Mouse (Mus musculus) hindbrain, embryonic 11.5 days (tissue): ENCODE data around the gene Fam171a2. TPM values are rescaled to one million over a fixed set of nuclear protein-coding genes. Genes with fewer than 3 reads are reported as not detected.
A peak's percentile ranks its signal among the peaks of the same experiment; 100 is the strongest.

ENCODE experiments used
- ATAC-seq: fragments of 200-750 bp; cut with Nextera tagmentation; 2 replicates; pipeline ENCODE4 v1.8.0; 2017; ENCODE audit warnings: mild to moderate bottlenecking, moderate TSS enrichment, moderate library complexity; ENCODE audit not compliant: low FRiP score
- DNase-seq: peaks from one replicate; pipeline ENCODE4 v3.0.0-alpha.2; 2015; ENCODE audit warnings: low spot score
- H3K27ac ChIP-seq: fragments of 300-500 bp; sonication (generic); 2 replicates; pipeline ENCODE4 v1.5.1; 2014; ENCODE audit warnings: mild to moderate bottlenecking, low read depth, low read length
- H3K27me3 ChIP-seq: fragments of 300-500 bp; sonication (generic); 2 replicates; pipeline ENCODE4 v1.6.1; 2014; ENCODE audit warnings: mild to moderate bottlenecking, low read length, moderate library complexity, mixed read lengths; ENCODE audit not compliant: control insufficient read depth, insufficient read depth
- H3K36me3 ChIP-seq: fragments of 300-500 bp; sonication (generic); 2 replicates; pipeline ENCODE4 v1.6.1; 2014; ENCODE audit warnings: mild to moderate bottlenecking, low read length, moderate library complexity, mixed read lengths; ENCODE audit not compliant: control insufficient read depth, insufficient read depth
- H3K4me1 ChIP-seq: fragments of 300-500 bp; sonication (generic); replicated peaks from 2 replicates; pipeline ENCODE4 v1.6.1; 2014; ENCODE audit warnings: low read length, mixed read lengths; ENCODE audit not compliant: control insufficient read depth, insufficient read depth
- H3K4me2 ChIP-seq: fragments of 300-500 bp; sonication (generic); replicated peaks from 2 replicates; pipeline ENCODE4 v1.6.1; 2014; ENCODE audit warnings: mild to moderate bottlenecking, low read depth, low read length
- H3K4me3 ChIP-seq: fragments of 300-500 bp; sonication (generic); 2 replicates; pipeline ENCODE4 v1.5.1; 2014; ENCODE audit warnings: low read depth, low read length
- H3K9ac ChIP-seq: fragments of 300-500 bp; sonication (generic); 2 replicates; pipeline ENCODE4 v1.6.1; 2014; ENCODE audit warnings: low read depth, low read length
- H3K9me3 ChIP-seq: fragments of 300-500 bp; sonication (generic); 2 replicates; pipeline ENCODE4 v1.6.1; 2016; ENCODE audit warnings: low read length; ENCODE audit not compliant: control insufficient read depth
- WGBS: fragments of 180-500 bp; shearing (Covaris S2); extraction: QIAGEN DNeasy Blood & Tissue Kit; methylation state at CpG from one replicate; pipeline ENCODE4 v1.1.7; 2014; 5-methylcytosine and 5-hydroxymethylcytosine counted together
- polyA plus RNA-seq: library from polyadenylated mRNA; unstranded; fragments of >200 nt; fragmentation: Nextera tagmentation; extraction: Ambion mirVana; gene quantifications from 2 replicates; pipeline ENCODE4 v1.2.1, GENCODE M21; 2014

Fam171a2 gene
- polyA plus RNA-seq, 1 experiment from 2014 or later: 11.7 TPM

DNA sequence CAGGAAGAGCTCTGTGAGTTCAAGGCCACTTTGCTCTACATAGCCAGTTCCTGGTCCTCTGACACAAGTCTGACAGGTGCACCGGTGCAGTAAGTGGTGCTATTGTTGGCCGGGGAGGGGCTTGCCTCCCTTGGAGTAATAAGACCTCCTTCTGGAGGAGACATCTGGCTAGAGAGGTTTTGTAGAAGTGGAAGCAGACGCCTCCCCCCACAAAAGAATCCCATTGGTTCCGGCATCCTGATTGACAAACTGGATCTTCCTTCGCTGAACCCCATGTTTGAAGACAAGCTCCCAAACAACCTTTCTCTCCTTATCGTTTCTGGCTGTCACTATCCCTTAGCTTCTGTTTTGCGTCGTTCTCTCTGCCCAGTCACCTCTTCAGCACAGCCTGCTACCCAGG lies 845 bp upstream of the Fam171a2 start:
- Histone ChIP-seq H3K9me3 (no peaks in the 10 kb centered on the region), H3K4me2 (no peak overlapping the region), H3K4me3 (no peak overlapping the region), H3K27me3 (peaks cover 5% of the 10 kb centered on the region; the same call in 1 of the 2 replicates), H3K27ac (no peak overlapping the region), H3K9ac (no peak overlapping the region), H3K4me1 (peaks cover 15% of the 10 kb centered on the region), H3K36me3 (no peaks in the 10 kb centered on the region)
- WGBS: 13% methylated on average over 8 of the region's 8 CpGs
- ATAC-seq (no peak), DNase-seq (no peak)

DNA sequence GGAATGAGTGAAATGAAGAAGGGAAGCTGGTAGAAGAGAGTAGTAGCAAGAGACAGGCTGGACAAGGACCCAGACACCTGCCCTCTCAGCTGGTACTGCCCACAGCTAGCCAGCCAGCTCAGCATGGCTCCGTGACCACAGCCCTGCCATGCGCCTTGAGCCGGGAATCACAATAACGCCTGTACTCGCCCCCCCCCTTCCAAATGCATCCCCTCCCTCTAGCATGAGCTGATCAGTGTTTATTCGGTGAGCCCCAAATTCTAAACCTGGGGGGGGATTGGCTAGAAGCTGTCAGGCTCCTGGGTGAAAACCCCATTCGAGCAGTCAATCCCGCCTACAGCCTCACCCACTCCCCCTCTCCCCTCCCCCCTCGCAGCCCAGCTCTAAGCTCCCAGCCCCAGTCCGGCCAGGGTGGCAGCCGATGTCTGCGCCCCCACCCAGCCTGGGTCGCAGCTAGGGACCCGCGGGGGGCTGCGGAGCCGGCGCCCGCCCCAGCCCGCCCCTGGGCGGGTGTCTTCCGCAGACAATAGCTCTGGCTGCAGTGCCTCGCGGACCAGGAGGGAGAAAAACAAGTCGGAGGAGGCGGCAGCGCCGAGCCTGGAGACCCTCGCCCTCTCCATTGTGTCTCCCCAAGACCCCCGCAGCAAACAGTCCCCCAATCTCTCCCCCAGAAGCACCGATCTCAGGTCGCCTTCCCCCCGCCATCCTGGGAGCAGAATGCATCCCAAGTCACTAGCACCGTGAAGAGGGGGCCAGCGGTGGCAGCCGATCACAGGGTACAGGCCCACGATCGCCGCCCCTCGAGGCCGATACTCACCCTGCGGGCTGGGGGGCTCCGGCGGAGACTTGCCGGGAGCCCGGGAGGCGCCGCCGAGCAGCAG lies 661 bp downstream of the Fam171a2 start:
- Histone ChIP-seq H3K36me3 (peaks cover 2% of the 10 kb centered on the region; the same call in 1 of the 2 replicates), H3K27ac (peak overlapping the region; percentile 92), H3K9ac (peak overlapping the region; percentile 99), H3K4me1 (peaks cover 15% of the 10 kb centered on the region), H3K9me3 (no peaks in the 10 kb centered on the region), H3K27me3 (peaks cover 5% of the 10 kb centered on the region; the same call in 1 of the 2 replicates), H3K4me2 (peak overlapping the region; percentile 89), H3K4me3 (peak overlapping the region; percentile 94)
- under 1% methylated on average over 42 of the region's 49 CpGs for WGBS
- peak; percentile 76 for DNase-seq
- peak; percentile 73 for ATAC-seq

DNA sequence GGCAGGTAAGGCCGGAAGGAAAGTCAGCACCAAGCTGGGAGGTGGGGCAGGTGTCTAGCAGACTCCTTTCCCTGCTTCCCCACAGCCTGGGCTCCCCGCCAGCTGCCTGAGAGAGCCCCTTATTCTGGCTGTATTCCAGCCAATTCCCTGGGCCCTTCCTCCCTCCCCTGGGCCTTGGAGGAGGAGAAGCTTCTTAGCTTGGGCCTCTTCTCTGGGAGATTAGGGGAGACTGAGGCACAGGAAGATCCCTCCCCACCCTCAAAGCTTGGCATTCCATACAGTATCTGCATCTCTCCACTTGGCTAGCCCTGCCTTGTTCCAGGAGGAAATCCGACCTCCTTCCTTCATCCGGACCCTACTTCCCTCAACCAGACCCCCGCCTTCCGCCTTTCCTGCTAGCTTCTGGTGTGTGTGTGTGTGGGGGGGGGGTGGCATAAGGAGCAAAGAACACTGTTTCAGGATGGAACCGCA lies 1.6 kb downstream of the Fam171a2 start:
- ATAC-seq (no peak), DNase-seq (no peak)
- Histone ChIP-seq H3K4me1 (peaks cover 15% of the 10 kb centered on the region), H3K4me3 (peak overlapping the region; percentile 94), H3K27ac (peak overlapping the region; percentile 92), H3K9me3 (no peaks in the 10 kb centered on the region), H3K9ac (peak overlapping the region; percentile 99), H3K36me3 (peaks cover 2% of the 10 kb centered on the region; the same call in 1 of the 2 replicates), H3K27me3 (peaks cover 5% of the 10 kb centered on the region; the same call in 1 of the 2 replicates), H3K4me2 (peak overlapping the region; percentile 89)
- 22% methylated on average over 7 of the region's 7 CpGs for WGBS

DNA sequence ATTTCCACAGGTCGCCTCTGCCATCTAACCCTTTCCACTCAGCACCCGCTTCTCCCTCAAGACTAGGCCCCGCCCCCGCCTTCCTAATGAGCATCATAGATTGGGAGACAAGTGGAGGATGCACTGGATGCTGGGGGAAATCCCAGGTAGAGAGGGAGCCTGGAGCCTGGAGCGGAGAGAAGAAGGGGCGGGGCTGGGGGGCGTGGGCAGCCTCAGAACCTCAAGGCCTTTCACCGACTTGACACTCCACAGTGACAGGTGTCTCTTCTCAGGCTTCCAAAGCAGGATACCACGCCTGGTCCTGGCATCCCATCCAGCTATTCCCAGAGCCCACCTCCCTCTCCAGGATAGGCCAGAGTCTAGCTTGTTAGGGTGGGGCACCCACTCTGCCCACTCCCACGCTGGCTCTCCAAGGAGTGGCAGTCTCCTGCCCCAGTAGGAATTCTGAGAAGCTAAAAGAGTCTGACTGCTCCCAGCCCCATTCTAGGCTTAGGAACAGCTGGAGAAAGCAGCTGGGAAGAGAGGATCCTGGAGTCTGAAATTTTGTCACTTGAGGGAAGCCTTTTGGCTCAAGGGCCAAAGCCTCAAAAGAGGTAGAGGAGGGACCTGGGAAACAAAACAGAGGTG lies 2.1 kb downstream of the Fam171a2 start:
- peak overlapping the region; percentile 94 for H3K4me3 ChIP-seq
- H3K4me1 ChIP-seq: peaks cover 15% of the 10 kb centered on the region
- H3K36me3 ChIP-seq: peaks cover 2% of the 10 kb centered on the region; the same call in 1 of the 2 replicates
- WGBS: 28% methylated on average over 10 of the region's 10 CpGs
- ATAC-seq (peak; percentile 12; the same call in 1 of the 2 replicates), DNase-seq (no peak)
- no peak overlapping the region for H3K27ac ChIP-seq
- no peaks in the 10 kb centered on the region for H3K9me3 ChIP-seq
- H3K27me3 ChIP-seq: peaks cover 5% of the 10 kb centered on the region; the same call in 1 of the 2 replicates
- H3K4me2 ChIP-seq: peak overlapping the region; percentile 89
- peak overlapping the region; percentile 99; the same call in 1 of the 2 replicates for H3K9ac ChIP-seq

DNA sequence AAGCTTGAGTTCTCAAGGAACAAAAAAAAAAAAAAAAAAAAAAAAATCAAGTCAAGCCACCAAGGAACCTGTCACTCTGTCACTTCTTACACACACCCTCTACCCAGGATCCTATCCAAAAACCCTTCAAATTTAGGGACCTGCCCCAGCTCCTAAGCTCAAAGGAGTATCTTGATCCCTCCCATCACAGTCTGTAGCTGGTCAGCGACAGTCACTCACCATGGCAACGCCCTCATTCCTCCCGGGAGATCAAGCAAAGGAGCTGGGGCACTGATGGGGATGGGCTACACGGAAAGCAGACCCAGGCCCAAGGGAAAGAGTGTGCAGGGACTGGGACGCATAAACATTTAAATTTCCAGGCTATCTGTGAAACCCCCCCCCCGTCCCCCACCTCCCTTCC lies 2.7 kb downstream of the Fam171a2 start:
- Histone ChIP-seq H3K9ac (no peak overlapping the region), H3K4me2 (peak overlapping the region; percentile 89), H3K4me1 (peaks cover 15% of the 10 kb centered on the region), H3K27me3 (peaks cover 5% of the 10 kb centered on the region; the same call in 1 of the 2 replicates), H3K4me3 (no peak overlapping the region), H3K27ac (no peak overlapping the region), H3K9me3 (no peaks in the 10 kb centered on the region), H3K36me3 (peaks cover 6% of the 10 kb centered on the region; the same call in 1 of the 2 replicates)
- ATAC-seq: 0 out of 2 replicates have a peak, but pooled peaks have one; percentile 23
- DNase-seq: peak; percentile 62
- WGBS: 4% methylated on average over 6 of the region's 6 CpGs

DNA sequence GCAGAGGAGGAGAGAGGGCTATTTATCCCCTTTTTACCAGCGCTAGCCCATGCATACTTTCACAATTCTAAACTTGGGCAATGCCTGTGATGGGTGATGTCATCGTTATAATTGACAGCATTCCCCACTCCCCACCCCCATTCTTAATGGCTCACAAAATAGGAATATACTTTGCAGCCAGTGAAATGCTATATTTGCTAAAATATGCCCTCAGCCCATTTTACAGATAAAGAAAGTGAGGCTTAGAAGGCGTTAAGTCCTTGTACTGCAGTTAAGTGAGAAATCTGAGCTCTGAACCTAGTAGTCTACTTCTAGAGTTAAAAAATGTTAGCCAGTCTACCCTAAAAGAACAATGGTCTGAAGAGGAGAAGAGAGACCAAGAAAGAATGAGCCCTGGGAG lies 3.2 kb downstream of the Fam171a2 start:
- 67% methylated on average over 3 of the region's 3 CpGs for WGBS
- DNase-seq (no peak), ATAC-seq (no peak)
- H3K27ac ChIP-seq: no peak overlapping the region
- no peak overlapping the region for H3K4me3 ChIP-seq
- H3K36me3 ChIP-seq: peaks cover 6% of the 10 kb centered on the region; the same call in 1 of the 2 replicates
- no peaks in the 10 kb centered on the region for H3K9me3 ChIP-seq
- peaks cover 15% of the 10 kb centered on the region for H3K4me1 ChIP-seq
- no peak overlapping the region for H3K4me2 ChIP-seq
- H3K27me3 ChIP-seq: peaks cover 8% of the 10 kb centered on the region; the same call in 1 of the 2 replicates
- H3K9ac ChIP-seq: no peak overlapping the region

DNA sequence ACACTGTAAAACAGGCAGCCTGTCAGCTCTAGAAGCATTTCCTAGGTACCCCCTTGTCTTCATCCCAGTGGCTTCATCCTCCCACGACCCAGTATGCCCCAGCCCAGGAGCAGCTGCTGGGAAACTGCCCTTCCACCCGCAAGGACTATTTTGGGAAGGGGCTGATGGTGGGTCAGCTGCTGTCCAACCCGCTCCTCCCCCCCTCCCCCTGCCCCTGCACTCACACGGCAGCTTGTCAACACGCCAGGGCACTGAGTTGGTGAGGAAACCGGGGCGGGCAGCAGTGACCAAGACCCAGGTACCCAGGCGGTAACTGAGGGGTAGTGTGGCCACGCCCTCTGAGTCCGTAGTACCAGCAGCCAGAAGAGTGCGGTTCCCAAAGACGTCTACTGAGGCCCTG lies 3.7 kb downstream of the Fam171a2 start:
- Histone ChIP-seq H3K36me3 (peaks cover 6% of the 10 kb centered on the region; the same call in 1 of the 2 replicates), H3K4me1 (peaks cover 15% of the 10 kb centered on the region), H3K9me3 (no peaks in the 10 kb centered on the region), H3K9ac (no peak overlapping the region), H3K27me3 (peaks cover 10% of the 10 kb centered on the region), H3K4me3 (no peak overlapping the region), H3K27ac (no peak overlapping the region), H3K4me2 (no peak overlapping the region)
- ATAC-seq (no peak), DNase-seq (no peak)
- 68% methylated on average over 12 of the region's 12 CpGs for WGBS

DNA sequence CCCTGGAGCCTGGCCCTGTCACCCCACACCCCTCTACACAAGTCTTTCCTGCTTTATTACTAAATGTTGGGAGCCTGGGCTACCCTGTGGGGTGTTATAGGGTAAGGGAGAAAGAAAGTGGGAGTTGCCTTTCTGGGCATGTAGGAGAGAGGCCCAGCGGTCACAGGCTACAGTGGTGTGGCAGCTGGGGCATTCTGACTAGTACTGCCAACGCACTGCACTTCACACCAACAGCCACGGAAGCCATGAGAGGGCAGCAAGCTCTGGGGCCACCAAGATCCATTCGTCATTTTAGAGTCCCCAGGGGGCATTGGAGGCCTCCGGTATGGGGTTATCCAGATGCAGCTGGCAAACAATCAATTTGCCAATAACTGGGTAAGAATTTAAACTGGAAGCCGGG lies 5.4 kb downstream of the Fam171a2 start:
- Histone ChIP-seq H3K36me3 (peaks cover 6% of the 10 kb centered on the region; the same call in 1 of the 2 replicates), H3K4me3 (no peak overlapping the region), H3K9me3 (no peaks in the 10 kb centered on the region), H3K4me2 (no peak overlapping the region), H3K4me1 (peaks cover 29% of the 10 kb centered on the region), H3K9ac (no peak overlapping the region), H3K27ac (no peak overlapping the region), H3K27me3 (peaks cover 4% of the 10 kb centered on the region)
- WGBS: 80% methylated on average over 6 of the region's 6 CpGs
- ATAC-seq: no peak
- no peak for DNase-seq
